Mouse (Mus musculus): Measurements from ENCODE around the gene Lhx3.

Gene Lhx3

DNA sequence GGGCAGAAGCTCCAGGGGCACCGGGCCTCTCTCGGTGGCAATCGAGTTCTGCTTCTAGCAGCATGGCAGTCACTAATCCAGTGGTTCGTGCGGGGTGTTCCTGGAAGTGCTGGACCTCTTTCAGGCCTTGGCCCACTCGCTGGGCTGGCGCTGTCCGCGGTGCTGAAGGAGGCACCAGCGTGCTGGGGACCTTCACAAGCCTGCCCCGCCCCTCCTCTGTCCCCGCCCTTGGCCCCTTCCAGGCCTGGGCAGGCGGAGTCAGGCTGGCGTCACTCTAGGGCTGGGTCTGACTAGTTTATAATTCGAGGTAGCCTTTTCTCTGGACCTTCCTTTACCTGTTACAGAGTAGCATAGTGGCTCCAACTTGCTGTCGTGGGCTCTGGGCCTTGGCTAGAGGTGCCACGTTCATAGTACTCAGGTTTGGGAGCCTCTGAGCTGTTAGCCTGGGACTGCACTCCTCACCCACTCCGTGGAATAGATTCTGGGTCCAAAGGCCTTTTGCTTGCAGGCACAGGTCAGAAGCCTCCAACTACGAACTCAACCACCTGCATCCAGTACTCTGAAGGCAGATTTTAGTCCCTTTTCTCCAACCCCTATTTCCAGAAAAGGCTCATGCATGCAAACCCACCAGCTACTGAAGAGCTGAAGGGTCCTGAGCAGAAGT, at the start of gene Lhx3:
TSS of gene Lhx3 (minus strand) at position 164 of the 664 bp plus-strand sequence.
- no peak for DNase-seq (ENCODE audit: low read depth, low spot score)

DNA sequence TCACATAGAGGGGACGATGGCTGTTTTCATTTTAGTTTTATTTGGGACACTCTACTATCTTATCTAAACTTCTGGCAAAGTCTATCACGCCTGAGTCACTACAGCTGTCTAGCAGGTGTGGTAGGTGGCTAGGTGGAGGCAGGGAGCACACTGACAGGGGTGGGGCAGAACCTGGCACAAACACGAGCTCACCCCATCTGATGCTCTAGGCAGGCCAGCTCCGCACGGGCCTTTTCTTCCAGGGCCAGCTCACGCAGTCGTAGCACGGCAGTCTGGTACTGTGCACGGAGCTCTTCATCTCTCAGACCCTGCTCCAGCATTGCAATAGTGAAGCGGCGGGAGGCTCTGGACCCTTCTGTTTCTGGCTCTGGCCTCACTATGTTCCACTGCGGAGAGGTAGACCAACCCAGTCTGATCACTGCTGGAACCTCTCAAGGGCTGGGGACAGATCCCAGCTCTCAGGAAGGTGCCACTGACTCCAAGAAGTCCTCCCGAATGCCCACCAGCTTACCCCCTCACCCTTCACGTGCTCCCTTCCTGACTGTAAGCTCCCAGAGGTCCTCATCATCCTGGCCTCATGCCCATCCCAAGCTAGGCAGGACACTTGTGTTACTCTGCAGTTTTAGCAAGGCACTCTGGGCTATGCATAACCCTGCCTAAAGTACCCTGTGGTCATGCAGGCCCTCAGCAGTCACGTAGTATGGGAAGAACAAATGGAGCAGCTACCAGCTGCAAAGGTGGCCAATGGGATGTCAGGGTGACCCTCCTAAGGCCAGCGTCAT, 49.4 kb upstream of the Lhx3 start:
- no peak for DNase-seq (ENCODE audit: low read depth, low spot score)

DNA sequence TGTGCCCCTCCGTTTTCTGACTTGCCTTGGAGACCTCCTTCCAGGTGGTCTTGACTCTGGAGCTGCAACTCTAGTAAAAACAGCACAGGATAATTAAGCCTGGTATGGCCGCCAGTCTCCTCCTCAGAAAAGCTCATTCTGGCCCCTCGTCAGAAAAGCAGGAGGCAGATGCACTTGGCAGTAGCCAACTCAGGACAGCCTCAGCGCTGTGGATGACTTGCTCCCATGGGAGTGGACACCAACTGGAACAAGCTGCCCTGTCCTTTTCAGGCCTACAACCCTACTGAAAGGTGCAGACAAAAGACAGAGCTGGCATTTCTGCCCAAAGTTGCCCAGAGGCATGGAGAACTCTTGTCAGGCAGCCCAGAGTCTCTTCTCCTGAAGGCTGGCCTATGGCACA, 46.7 kb upstream of the Lhx3 start:
- DNase-seq (ENCODE audit: low read depth, low spot score) = no peak

DNA sequence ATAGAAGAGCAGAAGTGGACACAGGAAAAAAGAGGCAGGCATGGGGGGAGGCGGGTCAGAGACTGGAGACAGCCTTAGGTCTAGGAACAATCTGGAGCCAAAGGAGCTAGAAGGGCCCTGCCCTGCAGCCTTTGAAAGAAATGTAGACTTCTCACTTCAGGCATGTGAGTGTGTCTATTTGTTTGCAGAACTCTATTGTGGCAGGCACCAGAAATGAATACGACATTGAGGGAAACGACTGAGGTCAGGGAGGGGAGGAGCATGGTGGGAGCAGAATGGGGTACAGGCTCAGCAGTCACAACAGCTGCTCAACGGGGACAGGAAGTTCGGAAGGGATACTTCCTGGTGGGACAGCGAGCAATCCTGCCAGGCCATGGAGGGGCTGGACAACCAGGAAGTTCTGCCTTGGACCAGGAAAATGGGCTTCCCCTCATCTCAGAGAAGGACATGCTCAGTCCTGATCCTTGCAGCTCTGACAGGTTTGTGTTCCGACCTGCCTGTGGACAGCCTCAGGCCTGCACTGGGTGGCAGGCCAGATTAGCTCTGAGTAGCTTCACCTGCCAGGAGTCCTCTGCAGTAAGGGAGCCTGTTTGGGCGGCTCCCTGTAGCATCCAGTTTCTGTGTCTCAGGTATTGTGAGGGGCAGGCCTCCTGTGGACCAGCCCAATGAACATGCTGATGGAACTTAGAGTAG, 44.6 kb upstream of the Lhx3 start:
- no peak for DNase-seq (ENCODE audit: low read depth, low spot score)

DNA sequence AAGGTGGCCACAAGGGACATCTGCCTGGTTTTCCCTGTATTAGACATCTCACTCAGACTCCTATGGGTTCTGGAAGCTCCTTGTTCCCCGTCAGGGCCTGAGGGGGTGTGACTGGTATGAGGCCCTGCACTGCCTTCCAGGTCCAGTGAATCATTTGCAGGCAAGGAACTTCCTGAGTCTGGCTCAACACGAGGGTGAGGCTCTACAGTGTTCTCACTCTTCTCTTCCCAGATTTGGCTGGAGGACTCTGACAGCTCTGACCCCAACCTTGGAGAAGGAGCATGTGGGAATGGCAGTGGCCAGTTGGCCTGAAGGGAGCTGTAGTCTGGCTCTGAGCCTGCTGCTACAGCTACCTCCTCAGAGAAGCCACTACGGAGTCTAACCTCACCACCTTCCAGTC, 39.4 kb upstream of the Lhx3 start:
- DNase-seq (ENCODE audit: low read depth, low spot score) = no peak

DNA sequence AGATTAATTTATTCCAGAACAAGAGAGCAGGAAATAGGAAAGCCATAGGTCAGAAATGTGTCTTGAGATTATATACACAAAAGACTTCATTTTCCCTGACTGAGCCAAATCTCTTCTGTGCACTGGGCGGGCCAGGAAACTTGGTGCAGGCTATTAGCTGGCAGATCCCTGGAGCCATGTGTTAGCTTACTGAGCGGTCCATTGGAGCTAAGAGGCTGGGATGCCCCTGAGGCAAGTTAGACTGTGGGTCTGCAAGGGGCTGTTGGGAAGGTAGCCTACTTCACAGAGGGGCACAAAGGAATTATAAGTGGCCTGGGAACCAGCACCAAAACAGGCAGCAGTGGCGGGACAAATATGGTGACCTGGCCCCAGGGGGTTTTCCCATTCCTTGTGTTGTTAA, 32.8 kb upstream of the Lhx3 start:
- no peak for DNase-seq (ENCODE audit: low read depth, low spot score)

DNA sequence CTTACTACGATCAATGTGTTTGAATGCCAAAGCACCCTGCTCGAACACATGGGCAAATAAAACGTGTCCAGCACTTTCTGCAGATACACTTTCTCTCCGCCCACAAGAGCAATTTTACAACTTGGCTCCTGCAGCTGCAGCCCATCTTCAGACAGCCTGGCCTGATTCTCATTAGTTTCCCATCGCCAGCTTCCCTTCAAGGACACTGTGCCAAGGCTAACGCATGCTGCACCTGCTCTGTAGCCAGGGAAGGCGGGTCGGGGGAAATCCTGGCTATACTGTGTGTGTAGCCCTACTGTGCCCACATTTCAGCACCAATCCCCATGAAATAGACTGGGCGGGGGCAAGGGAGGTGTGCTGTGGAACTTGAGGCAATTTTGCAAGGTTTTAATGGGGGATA, 32.2 kb upstream of the Lhx3 start:
- DNase-seq (ENCODE audit: low read depth, low spot score) = no peak

DNA sequence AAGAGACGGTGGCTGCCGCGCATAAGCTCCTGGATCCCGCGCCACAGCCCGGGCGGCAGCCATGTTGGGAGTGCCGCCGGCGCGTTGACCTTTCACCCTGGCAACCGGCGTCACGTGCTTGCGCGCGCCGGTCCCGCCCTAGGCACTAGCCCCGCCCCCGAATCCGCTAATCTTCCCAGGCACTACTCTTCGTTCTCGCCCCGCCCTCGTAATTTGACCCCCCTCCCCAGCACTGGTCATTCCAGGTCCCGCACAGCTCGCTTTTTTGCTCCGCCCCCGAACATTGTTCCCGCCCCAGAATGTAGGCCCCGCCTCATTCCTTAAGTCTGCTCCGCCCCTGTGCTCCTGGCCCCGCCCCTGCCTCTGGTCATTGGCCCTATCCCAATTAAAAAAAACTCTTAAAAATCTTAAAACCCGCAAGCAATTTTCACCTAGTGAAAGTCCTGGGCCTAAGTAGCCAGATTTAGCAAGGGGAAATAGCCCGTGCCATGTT, 29.2 kb upstream of the Lhx3 start, which contains the start of gene Qsox2:
TSS of gene Qsox2 (minus strand) at position 236 of the 493 bp plus-strand sequence.
- DNase-seq (ENCODE audit: low read depth, low spot score) = peak; percentile 55

DNA sequence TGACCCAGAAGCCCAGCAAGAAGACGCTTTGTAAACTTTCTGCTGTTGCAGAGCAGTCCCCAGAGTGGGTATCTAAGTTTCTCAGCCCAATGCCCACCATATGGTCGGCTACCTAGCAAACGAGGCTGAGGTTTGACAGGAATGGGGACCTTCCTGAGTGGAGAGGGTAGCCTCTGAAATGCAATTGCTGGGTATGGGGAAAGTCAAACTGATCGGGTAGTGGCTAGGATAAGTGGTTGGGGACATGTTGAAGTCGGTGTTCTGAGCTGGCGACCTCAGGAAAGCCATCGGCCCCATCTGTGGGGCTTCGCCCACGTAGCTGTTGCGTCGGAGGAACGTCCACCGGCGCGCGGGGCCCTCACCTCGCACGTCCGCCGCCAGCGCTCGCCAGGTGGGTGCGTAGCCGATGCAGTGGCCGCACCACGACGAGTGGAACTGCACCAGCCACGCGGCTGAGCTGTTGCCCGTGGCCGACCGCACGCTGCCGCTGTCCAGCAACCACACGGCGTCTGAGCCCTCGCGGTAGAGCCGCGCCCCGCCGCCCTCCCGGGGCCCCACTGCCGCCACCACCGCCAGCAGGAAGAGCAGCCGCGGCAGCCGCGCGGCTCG, 28.7 kb upstream of the Lhx3 start:
- no peak for DNase-seq (ENCODE audit: low read depth, low spot score)

DNA sequence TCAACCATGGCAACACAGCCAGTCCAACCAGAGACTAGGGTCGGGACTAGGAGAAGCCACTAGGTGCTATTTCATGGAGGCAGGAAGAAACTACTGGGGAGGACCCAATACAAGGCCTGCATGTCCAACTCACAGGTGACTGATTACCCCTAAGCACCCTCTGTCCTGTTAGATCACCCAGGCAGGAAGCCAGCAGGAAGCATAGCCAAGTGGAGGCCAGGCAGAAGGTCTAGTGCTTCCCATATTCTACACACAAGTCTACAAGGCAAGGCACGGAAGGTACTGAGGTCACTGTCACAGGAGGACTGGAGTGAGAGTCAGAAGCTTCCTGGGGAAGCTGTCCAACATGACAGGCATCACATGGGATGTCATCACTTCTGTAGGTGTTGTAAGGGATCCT, 26.7 kb upstream of the Lhx3 start:
- DNase-seq (ENCODE audit: low read depth, low spot score) = no peak

DNA sequence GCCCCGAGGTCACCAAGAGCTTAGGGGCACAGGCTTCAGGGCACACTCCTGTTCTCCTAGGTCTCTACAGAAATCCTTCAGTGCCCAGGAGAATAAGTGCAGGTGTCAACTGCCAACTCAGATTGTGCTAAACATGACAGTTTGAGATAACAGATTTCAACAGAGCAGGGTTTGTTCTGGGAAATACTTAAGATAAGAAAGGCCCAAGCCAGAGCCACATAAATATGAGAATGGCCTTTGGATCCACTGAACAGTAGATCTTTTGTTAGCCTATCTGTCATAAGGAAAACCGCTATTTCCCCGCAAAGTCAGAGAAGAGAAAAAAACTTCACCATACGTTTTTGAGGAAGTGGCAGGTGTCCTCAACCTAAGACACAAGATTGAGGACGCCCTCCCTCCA, 26.2 kb upstream of the Lhx3 start:
- DNase-seq (ENCODE audit: low read depth, low spot score) = no peak

DNA sequence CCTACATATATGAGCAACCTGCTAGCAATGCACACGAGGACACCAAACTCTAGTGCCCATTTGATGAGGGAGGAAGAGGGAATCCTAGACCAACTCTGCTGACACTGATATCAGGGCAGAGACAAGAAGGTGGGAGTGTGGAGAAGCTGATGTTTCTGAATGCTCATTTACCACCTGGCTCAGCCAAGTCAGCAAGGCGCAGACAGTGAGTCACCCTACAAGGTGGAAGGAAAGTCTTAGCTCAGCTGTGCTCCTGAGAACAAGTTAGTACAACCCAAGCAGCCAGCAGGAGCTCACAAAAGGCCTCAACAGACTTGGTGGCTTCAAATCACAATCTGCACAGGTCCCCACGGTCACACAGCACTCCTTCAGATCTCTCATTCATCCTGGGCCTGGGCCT, 23.3 kb upstream of the Lhx3 start:
- no peak for DNase-seq (ENCODE audit: low read depth, low spot score)

DNA sequence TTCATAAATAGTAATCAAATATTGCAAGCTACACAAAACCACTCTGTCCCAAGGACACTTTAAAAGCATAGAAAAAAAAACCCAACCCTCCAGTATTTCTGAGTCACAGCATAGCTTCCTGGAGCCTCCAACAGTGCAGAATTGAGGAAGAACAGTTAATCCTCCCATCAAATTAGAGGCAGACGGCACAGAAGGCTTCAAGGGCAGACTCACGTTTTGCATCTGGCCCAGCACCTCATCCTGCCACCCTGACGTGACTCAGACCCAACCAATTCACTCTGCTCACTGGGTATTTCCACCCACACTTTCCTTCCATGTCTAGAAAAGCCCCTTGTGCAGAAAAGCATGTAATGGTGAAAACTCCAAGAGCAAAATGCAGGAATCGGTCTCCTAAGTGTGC, 22.2 kb upstream of the Lhx3 start:
- DNase-seq (ENCODE audit: low read depth, low spot score) = no peak

DNA sequence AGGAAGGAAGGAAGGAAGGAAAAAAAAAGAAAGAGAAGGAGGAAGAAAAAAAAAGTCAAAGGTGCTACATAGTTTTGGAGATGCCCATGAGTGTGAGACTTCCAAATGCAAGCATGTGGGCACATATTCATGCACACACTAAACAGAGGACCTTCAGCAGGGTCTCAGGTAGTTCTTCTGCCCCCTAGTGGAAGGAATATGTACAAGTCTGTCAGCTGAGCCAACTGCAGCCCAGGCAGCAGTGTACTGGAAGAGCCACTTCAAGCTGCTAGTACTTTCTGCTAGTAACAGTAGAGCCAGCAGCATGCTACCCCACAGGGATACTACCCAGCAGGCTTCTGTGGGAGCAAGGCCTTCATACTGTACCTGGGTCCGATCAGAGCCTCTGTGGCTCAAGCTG, 19.7 kb upstream of the Lhx3 start:
- peak; percentile 44 for DNase-seq (ENCODE audit: low read depth, low spot score)

DNA sequence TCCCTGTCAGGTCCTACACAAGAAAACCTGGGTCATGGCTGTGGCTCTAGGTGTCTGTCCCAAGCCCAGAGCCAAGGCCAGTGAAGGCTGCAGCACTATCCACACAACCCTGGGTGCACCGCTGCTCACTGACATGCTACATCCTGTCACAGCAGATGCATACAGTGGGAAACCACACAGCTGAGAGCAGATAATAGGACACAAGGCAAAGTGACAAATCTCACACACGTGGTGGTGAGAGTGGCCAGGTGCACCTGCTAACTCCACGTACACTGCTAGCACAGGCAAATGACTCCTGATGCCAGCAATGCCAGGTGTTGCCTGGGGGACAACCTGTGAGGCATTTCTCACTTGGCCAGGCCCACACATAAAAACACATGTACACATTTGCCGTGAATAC, 17.2 kb upstream of the Lhx3 start:
- no peak for DNase-seq (ENCODE audit: low read depth, low spot score)

DNA sequence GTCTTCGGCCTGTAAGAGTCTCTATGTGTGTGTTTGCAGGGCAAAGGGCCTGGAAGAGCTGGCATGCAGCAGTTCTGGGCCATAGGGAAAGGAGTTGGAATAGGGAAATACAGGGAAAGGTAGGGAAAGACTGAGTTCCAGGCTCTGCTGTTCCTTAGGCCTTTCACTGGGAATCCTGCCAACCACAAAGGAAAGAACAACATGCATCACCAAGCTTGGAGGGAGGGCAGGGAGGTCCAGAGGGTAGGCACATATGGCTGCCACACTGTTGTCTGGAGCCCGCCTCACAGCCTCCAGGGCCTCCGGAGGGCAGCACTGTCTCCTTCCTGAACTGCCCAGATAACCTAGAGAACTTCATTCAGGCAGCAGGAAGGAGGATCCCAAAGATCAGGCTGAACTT, 15.9 kb upstream of the Lhx3 start:
- no peak for DNase-seq (ENCODE audit: low read depth, low spot score)

DNA sequence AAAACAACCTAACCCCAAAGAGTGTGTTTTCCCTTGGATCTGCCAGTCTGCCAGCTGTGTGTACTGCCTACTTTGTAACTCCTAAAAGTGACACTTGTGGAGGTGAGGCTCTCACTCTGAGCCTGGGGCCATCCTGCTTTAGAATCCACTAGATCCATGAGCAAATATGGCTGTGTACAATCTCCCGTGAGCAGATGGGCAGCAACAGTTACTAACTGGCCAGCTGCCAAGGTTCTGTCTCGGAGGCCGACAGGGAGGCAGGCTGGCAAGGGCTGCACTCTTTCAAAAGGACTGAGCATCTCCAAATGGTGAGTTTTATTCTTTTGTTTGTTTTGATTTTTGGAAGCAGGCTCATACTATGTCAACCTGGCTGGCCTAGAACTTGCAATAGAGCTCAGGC, 6.4 kb upstream of the Lhx3 start:
- no peak for DNase-seq (ENCODE audit: low read depth, low spot score)

DNA sequence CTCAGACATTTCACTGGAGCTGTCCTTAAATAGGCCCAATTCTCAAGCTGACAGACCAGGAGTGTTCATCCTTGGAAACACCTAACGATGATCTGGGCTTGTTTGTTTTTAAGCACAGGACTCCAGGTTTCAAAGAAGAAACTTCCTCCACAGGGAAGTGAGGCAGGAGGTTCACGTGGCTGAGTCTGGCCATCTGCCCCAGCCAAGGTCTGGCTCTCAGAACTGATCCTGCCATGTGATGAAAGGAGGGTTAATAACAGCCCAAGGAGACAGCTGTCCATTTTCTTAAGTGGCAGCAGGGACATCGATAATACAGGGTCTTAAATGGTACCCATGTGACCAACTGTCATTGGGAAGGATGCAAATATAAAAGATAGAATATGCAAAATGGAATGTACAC, 1.5 kb upstream of the Lhx3 start:
- DNase-seq (ENCODE audit: low read depth, low spot score) = no peak

DNA sequence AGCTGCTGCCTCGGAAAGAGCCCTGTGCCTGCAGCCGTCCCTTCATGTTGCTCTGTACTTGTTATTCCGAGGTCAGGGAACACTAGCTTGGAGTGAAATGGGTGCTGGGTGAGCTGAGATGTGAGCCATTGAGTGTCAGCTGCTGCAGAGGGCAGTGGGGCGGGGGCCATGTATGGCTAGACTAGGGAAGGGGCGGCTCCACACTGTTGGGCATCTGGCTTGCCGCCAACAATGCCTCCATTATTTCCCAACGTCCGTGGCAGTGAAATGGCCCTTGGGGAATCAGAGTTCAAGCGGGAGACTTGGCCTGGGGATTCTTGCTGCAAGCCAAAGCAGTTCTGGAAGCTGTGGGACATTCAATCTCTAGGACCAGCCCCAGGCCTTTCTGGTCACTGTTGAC, 530 bp downstream of the Lhx3 start:
- no peak for DNase-seq (ENCODE audit: low read depth, low spot score)

DNA sequence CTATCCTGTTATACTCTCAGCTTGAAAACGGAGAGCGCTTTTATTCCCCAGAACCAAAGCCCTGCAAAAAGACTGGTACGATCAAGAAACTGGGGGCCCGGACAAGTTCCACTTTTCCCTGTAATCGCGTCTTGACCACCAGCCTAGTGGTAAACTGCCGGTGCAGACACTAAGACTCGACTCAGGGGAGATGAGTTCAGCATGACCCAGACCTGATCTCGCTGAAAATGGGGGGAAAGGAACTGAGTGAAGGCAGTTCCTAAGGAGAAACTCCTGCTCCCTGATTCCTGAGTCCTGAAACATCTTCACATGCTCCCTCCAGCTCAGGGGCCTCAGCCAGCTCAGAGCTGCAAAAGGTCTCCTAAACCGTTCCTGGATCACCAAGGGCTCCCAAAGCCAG, 2.3 kb downstream of the Lhx3 start:
- DNase-seq (ENCODE audit: low read depth, low spot score) = no peak

DNA sequence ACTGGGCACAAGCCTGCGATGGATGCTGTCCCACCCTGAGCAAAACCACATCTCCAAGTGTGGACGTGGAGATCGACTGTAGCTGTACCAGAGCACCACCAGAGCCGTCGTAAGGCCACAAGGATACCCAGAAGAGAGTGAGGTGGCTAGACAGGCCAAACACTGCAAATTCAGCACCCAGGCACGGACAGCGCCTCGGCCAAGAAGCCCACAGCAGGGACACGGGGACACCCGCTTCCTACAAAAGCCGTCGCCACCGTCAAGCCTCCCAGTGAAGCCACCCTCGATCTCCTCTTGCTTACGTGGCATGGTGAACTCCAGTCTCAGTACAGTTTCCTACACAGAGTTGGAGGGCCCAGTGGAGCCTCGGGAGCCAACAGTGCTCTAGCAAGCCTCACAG, 3.0 kb downstream of the Lhx3 start:
- DNase-seq (ENCODE audit: low read depth, low spot score) = no peak

DNA sequence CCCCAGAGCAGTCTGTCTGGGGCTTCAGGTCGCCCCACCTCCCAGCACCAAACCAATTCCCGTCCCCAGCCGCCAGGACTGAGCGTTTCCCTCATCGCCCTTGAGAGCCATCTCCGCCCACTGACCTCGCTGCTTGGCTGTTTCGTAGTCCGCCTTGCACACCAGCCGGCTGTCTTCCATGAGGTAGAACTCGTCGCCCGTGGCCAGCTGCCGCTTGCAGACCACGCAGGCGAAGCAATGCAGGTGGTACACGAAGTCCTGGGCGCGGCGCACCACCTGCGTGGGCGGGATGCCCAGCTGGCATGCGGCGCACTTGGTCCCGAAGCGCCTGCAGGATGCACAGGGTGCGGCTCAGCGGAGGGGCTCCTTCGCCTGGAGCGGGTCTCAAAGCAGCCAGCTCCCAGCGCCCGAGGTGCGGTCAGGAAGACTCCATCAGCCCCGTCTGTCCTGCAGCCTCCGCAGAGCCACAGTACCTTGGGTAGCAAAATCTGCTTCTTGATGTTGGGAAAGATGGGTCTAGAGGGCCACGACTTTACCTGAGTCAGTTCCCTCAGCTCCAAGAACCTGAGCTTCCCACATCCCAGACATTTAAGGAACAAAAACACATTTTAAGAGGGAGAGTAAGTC, 5.1 kb downstream of the Lhx3 start:
- no peak for DNase-seq (ENCODE audit: low read depth, low spot score)

Data from telencephalon, adult 2 months (tissue).